Mouse (Mus musculus) adrenal gland, postnatal 10 days (tissue): ENCODE measurements around the gene Bptf. TPM values are rescaled to one million over a fixed set of nuclear protein-coding genes. Genes with fewer than 3 reads are reported as not detected.
A peak's percentile ranks its signal among the peaks of the same experiment; 100 is the strongest.
"Not testable (repeated sequence)": the region's sequence is repeated elsewhere in the genome, so short reads cannot be mapped to it uniquely, and the experiment has no call there.

ENCODE experiments used
- DNase-seq: peaks from one replicate; pipeline ENCODE4 v3.0.0; 2021; ENCODE audit warnings: mixed read lengths
- total RNA-seq, 2 experiments: library from RNA; stranded (reverse); gene quantifications; 2 replicates each; pipeline ENCODE4 v1.2.3; 2021

Gene Bptf
- total RNA-seq, 2 experiments from 2014 or later, result 33.6 to 42.5 TPM

- DNase-seq, result peak; percentile 14
These were observed 14.1 kb downstream of the Bptf start for GRCm38 (mm10) chr11:107117789-107118188.

DNA sequence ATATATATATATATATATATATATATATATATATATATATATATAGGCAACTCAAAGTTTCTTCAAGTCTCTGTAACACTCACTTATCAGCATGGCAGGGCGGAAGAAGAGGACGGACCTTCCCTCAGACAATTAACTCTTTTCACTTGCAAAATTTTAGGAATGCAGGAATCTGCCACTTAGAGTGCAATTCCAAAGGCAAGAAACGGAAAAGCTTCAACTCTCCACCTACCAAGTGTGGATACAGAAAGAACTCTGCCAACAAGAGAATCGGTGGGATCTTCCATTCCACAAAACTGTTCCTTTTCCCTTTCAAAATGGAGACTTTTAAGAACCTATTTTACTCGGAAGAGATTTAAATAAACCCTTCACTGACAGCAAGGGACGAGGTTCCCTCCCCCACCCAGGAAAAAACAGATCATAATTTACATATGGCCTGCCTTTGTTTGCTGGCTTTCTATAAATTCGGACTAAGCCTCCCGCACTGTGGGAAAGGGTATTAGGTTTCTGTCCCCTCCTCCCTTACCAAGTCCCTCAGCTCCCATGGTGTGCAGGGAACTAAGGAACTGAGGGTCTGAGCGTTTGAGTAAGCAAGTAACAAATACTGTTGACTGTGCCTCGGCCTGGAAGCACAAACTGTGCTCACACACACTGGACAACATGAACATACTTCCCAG, 17.9 kb downstream of the Bptf start:
- no peak for DNase-seq

- peak; percentile 27 for DNase-seq
These were observed 18.8 kb downstream of the Bptf start for GRCm38 (mm10) chr11:107113112-107113511.

GRCm38 (mm10) chr11:107109669-107110068, 22.3 kb downstream of the Bptf start:
- no peak for DNase-seq

DNA sequence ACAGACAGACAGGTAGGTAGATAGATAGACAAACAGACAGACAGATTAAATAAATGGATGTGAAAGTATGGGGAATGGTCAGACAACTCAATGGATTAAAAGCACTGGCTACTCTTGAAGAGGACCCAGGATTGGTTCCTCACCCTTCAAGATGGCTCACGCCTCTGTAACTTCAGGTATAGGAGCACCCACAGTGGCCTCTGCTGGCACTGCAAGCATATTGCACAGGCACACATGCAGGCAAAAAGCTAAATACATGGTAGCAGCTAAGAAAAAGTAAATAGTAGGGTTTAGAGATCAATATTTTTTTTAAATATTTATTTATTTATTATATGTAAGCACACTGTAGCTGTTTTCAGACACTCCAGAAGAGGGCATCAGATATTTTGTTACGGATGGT, 23.0 kb downstream of the Bptf start:
- no peak for DNase-seq

- no peak for DNase-seq
These were observed 24.2 kb downstream of the Bptf start for GRCm38 (mm10) chr11:107107725-107108078.

- DNase-seq, result no peak
These were observed 24.8 kb downstream of the Bptf start for GRCm38 (mm10) chr11:107106978-107107724.

DNA sequence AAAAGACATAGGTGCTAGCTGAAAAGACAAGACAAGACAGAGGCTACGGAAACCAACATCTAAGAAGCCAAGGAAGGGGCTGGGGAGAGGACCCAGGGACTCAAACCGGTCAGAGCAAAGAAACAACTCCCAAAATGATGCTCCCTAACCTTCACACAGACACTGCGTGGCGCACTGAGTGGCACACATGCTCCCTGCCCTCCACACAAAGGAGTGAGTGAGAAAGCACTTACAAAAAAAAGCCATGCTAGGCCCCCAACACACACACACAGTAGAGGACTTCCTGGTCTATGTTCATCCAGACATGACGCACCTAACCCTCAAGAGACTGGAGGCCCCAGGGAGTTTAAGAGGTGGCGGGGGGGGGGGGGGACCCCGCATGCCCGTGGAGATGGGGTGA, 25.5 kb downstream of the Bptf start:
- no peak for DNase-seq

- peak; percentile 80 for DNase-seq
These were observed 26.7 kb downstream of the Bptf start for GRCm38 (mm10) chr11:107105227-107105626.

GRCm38 (mm10) chr11:107103736-107104135, 28.2 kb downstream of the Bptf start:
- DNase-seq, result no peak

DNA sequence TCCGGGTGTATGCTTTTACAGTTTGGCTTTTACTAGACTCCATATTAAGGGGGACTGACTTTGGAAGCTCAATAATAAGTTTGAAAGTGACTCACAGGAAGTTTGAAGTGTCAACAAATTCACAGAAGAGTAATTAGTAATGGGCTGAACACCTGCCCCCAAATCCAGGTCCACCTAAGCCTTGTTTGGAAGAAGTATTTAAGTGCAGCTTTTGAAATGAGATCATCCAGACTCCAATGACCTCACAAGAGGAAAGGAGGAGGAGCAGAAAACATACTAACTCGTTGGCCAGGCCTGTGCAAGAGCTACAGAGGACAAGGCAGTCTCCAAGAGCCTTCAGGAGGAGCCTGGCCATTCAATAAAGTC, 28.7 kb downstream of the Bptf start:
- DNase-seq, result no peak

- DNase-seq, result no peak
These were observed 29.3 kb downstream of the Bptf start for GRCm38 (mm10) chr11:107102465-107103223.

- DNase-seq, result no peak
These were observed 35.0 kb downstream of the Bptf start for GRCm38 (mm10) chr11:107096973-107097372.

DNA sequence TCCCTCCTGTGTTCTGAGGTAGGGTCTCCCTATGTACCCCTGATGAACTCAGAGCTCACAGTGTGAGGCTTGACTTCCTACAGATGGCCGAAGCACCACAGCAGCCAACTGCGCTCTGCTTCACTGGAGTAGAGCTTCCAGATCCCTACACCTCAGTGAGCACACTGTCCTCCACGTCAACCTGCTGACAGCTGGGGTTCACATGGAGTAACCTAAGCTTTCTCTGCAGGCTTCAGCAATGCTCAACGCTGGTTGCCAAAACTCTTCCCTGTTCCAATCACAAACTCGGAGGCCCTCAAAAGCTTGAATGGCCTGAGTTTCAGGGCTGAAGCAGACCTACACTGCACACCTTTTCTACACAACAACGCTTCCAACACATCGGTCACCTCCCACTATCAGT, 38.1 kb downstream of the Bptf start:
- no peak for DNase-seq

GRCm38 (mm10) chr11:107092637-107093036, 39.3 kb downstream of the Bptf start:
- no peak for DNase-seq

DNA sequence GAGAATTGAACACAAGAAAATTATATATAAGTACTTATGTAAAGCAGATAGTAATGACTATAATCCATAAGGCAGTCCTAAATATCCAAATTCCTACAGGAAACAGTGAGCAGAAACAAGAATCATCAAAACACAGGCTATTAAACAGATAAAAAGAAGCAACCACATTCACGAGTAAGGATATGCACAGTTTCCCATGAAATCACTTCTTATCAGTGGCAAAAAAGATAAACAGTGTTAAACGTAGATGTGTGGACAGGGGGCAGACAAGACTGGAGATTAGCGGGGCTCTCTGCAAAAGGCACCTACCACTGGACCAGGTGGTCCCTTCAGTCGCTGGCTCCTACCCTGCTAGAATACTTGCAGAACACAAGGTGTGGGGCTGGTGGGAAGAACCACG, 46.1 kb downstream of the Bptf start:
- DNase-seq, result no peak

GRCm38 (mm10) chr11:107083480-107083879, 48.4 kb downstream of the Bptf start:
- DNase-seq, result no peak

- peak; percentile 31 for DNase-seq
These were observed 66.6 kb downstream of the Bptf start for GRCm38 (mm10) chr11:107065216-107065785.

DNA sequence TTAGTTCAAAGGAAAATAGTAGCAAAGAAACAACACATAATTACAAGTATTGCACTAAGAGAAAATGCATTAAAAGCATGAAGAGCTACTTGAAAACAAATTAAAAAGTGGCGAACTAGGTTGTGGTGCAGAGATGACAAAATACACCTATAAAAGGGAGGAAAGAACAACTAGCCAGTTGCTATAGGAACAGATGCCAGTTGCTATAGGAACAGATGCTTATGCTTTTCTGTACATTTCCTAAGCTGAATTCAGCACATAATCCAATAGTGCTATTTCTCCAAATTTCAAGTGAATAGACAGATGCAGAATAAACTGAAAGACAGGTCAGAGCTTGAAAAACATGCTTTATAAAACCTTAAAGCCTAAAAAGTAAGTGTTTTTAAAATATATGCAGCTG, 67.3 kb downstream of the Bptf start:
- DNase-seq, result no peak

- DNase-seq, result no peak
These were observed 68.9 kb downstream of the Bptf start for GRCm38 (mm10) chr11:107063067-107063466.

DNA sequence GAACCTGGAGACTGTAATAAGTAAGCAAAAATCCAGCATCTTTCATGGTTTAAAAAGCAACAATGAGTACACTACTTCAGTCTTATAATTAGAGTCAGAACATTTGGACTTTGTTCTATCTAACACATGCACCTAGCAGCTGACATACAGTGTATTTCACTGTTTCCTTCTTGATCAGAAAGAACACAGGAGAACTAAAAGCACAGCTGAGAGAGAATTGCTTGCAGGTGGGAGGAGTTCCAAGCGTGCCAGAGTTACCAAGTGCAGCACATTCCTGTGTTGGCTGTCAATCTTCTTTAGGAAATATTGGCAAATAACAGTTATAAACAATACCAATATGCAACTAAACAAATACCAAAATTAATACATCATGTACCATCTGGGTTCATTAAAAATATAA, 71.0 kb downstream of the Bptf start:
- no peak for DNase-seq

DNA sequence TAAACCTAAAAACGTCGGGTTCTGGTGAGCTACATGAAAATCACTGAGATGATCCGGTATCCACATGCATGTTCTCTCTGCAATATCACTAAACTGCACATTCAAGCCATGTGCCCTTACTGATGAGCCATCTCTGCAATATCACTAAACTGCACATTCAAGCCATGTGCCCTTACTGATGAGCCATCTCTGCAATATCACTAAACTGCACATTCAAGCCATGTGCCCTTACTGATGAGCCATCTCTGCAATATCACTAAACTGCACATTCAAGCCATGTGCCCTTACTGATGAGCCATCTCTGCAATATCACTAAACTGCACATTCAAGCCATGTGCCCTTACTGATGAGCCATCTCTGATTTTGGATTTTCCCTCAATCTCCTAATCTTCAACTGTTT, 72.3 kb downstream of the Bptf start:
- DNase-seq, result not testable (repeated sequence)

- no peak for DNase-seq
These were observed 74.5 kb downstream of the Bptf start for GRCm38 (mm10) chr11:107057391-107057790.
